ENCODE assay signal across 8 mouse cellular contexts in the genomic region with DNA sequence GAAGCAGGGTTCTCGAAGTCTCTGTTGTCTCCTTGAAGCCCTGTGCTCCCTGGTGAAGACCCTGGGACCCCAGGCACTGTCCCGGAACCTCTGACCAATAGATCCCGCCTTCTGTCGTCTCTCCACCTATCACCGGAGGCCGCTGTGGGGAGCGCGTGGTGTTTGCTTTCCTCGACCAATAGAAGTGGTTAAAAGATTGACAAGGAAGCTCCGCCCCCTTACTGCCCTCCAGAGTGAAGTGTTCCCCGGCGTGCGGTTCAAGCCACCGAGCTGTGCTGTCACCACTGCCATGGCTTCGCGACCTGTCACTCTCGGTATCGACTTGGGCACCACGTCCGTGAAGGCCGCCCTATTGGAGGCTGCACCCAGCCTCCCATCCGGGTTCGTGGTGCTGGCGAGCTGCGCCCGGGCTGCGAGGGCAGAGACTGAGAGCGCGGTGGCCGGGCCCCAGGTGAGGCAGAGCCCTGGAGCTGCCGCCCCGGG. TPM values are rescaled to one million over a fixed set of nuclear protein-coding genes. Genes with fewer than 3 reads are reported as not detected.
A peak's percentile ranks its signal among the peaks of the same experiment; 100 is the strongest.
DNase-seq lines count a peak whose midpoint lies in the region; ATAC-seq and TF ChIP-seq lines count a peak whose summit lies in the region.

Gene Shpk, plus strand, starts transcription at position 231 of the 483 bp plus-strand sequence.

- H3K27ac ChIP-seq in forebrain, postnatal 0 days (ENCODE audit: low read depth, low read length), result peak within 1 kb of the TSS; percentile 69; the same call in 1 of the 2 replicates
- no peak within 1 kb of the TSS; the same call in 1 of the 2 replicates for H3K27ac ChIP-seq in lung, embryonic 15.5 days

- DNase-seq in G1E (ENCODE audit: low spot score), result peak; percentile 98
- peak; percentile 95 to 98 for DNase-seq in cerebellum, adult 18-20 months
- DNase-seq in forebrain, postnatal 0 days, result peak; percentile 96
- DNase-seq in heart, postnatal 4 days, result peak; percentile 96
- peak; percentile 95 to 96 for DNase-seq in layer of hippocampus, adult 8-10 months (ENCODE audit: low spot score in 2 of 2)
- peak; percentile 87 for DNase-seq in ovary, adult 18-20 months (ENCODE audit: low spot score)
- DNase-seq in thymus, postnatal 0 days (ENCODE audit: low spot score), result peak; percentile 95

- H3K9me3 ChIP-seq in G1E (replicated peaks), result no peaks in the 10 kb centered on the region
- no peaks in the 10 kb centered on the region for H3K9me3 ChIP-seq in forebrain, postnatal 0 days (ENCODE audit: low read length)
- H3K9me3 ChIP-seq in lung, embryonic 15.5 days, result no peaks in the 10 kb centered on the region

- WGBS in forebrain, postnatal 0 days, result 1% methylated on average over 32 of the region's 32 CpGs
- under 1% methylated on average over 31 of the region's 32 CpGs for WGBS in lung, embryonic 15.5 days

- peak within 1 kb of the TSS; percentile 90 for H3K4me3 ChIP-seq in G1E (ENCODE audit: low read depth, low read length)
- peak within 1 kb of the TSS; percentile 78 for H3K4me3 ChIP-seq in forebrain, postnatal 0 days (ENCODE audit: low read depth, low read length)
- peak within 1 kb of the TSS; percentile 72 for H3K4me3 ChIP-seq in lung, embryonic 15.5 days

- TF ChIP-seq CTCF in G1E (IDR thresholded peaks at IDR 0.05; ENCODE audit: low read depth, low read length), result no peak
- TF ChIP-seq CTCF in forebrain, postnatal 0 days (IDR thresholded peaks at IDR 0.05; ENCODE audit: low read depth), result peak; percentile 14; the same call in 1 of the 2 replicates

- H3K4me1 ChIP-seq in G1E (ENCODE audit: insufficient read depth, low read depth, low read length), result peaks cover 31% of the 10 kb centered on the region
- peaks cover 20% of the 10 kb centered on the region for H3K4me1 ChIP-seq in forebrain, postnatal 0 days (ENCODE audit: insufficient read depth)
- H3K4me1 ChIP-seq in lung, embryonic 15.5 days, result peaks cover 15% of the 10 kb centered on the region

- peak within 1 kb of the TSS; percentile 97 for H3K4me2 ChIP-seq in forebrain, postnatal 0 days (ENCODE audit: low read depth)
- peak within 1 kb of the TSS; percentile 98 for H3K4me2 ChIP-seq in lung, embryonic 15.5 days

- H3K27me3 ChIP-seq in G1E (ENCODE audit: insufficient read depth, low read length), result 0 out of 2 replicates have a peak, but pooled peaks cover 3% of the 10 kb centered on the region
- H3K27me3 ChIP-seq in forebrain, postnatal 0 days (ENCODE audit: insufficient read depth, low read length), result no peaks in the 10 kb centered on the region; the same call in 1 of the 2 replicates
- no peaks in the 10 kb centered on the region for H3K27me3 ChIP-seq in lung, embryonic 15.5 days

- H3K36me3 ChIP-seq in G1E (replicated peaks), result peaks cover 23% of the 10 kb centered on the region
- H3K36me3 ChIP-seq in forebrain, postnatal 0 days (ENCODE audit: insufficient read depth), result peaks cover 10% of the 10 kb centered on the region
- no peaks in the 10 kb centered on the region for H3K36me3 ChIP-seq in lung, embryonic 15.5 days

- ATAC-seq in G1E (ENCODE audit: extremely low read depth, insufficient number of reproducible peaks, low FRiP score, poor library complexity, severe bottlenecking), result peak; percentile 97
- peak; percentile 98 for ATAC-seq in forebrain, postnatal 0 days
- ATAC-seq in lung, embryonic 15.5 days (ENCODE audit: borderline replicate concordance, extremely low read depth, low FRiP score, low TSS enrichment), result peak; percentile 97

- peak within 1 kb of the TSS; percentile 68 for H3K9ac ChIP-seq in forebrain, postnatal 0 days
- H3K9ac ChIP-seq in lung, embryonic 15.5 days, result peak within 1 kb of the TSS; percentile 68

RNA-seq across cellular contexts. Expression of gene Shpk, which starts in this region (rescaled TPM):
- total RNA-seq in G1E (2014; fragmentation: Nextera tagmentation) (2.1 and 2.4 TPM in 2 replicates), G1E (2017) (2.8 and 3.2 TPM in 2 replicates)
- 0.83 and 0.95 TPM in 2 replicates for polyA plus RNA-seq in G1E (2012)
- total RNA-seq in forebrain, postnatal 0 days (2014; rRNA removed), result 0.85 and 1.8 TPM in 2 replicates
- polyA plus RNA-seq in forebrain, postnatal 0 days (2015; fragmentation: Nextera tagmentation; extraction: Ambion mirVana), result 1.5 and 2.2 TPM in 2 replicates
- 1 to 10 TPM in 1 of 2 experiments, under 1 TPM in 1; 0.95 to 1.1 TPM for total RNA-seq in heart, postnatal 4 days (2021)
- 1 to 10 TPM; 3.3 to 5.1 (median 4.2) TPM for total RNA-seq in layer of hippocampus, adult 8-10 months (2022)
- polyA plus RNA-seq in lung, embryonic 15.5 days (2015; fragmentation: Nextera tagmentation; extraction: Ambion mirVana), result 1.6 TPM in 2 replicates
- 2.2 and 2.8 TPM in 2 replicates for polyA plus RNA-seq in thymus, postnatal 0 days (2015; fragmentation: Nextera tagmentation; extraction: Ambion mirVana)
